Mouse (Mus musculus) intestine, embryonic 14.5 days (tissue): Measurements from ENCODE around the gene Zfp704. TPM values are rescaled to one million over a fixed set of nuclear protein-coding genes. Genes with fewer than 3 reads are reported as not detected.

Experiments used
- ATAC-seq: fragments of 200-750 bp; cut with Nextera tagmentation; replicated peaks from 2 replicates; pipeline ENCODE4 v1.8.0; 2017; ENCODE audit warnings: low read depth, moderate number of reproducible peaks, moderate TSS enrichment, moderate library complexity; ENCODE audit not compliant: low FRiP score, low TSS enrichment
- DNase-seq: peaks from one replicate; pipeline ENCODE4 v3.0.0-alpha.2; 2018; ENCODE audit warnings: low spot score
- H3K27ac ChIP-seq: fragments of 300-500 bp; sonication (generic); 2 replicates; pipeline ENCODE4 v1.5.1; 2014; ENCODE audit warnings: low read depth, mild to moderate bottlenecking, control low read depth
- H3K27me3 ChIP-seq: fragments of 300-500 bp; sonication (generic); replicated peaks from 2 replicates; pipeline ENCODE4 v1.6.1; 2014; ENCODE audit warnings: low read length, control low read depth; ENCODE audit not compliant: control insufficient read depth, insufficient read depth
- H3K36me3 ChIP-seq: fragments of 300-500 bp; sonication (generic); 2 replicates; pipeline ENCODE4 v1.6.1; 2014; ENCODE audit warnings: low read length, control low read depth; ENCODE audit not compliant: control insufficient read depth, insufficient read depth
- H3K4me1 ChIP-seq: fragments of 300-500 bp; sonication (generic); replicated peaks from 2 replicates; pipeline ENCODE4 v1.6.1; 2014; ENCODE audit warnings: low read length, control low read depth, mixed read lengths; ENCODE audit not compliant: control insufficient read depth, insufficient read depth
- H3K4me2 ChIP-seq: fragments of 300-500 bp; sonication (generic); 2 replicates; pipeline ENCODE4 v1.6.1; 2014; ENCODE audit warnings: low read length
- H3K4me3 ChIP-seq: fragments of 300-500 bp; sonication (generic); 2 replicates; pipeline ENCODE4 v1.5.1; 2014; ENCODE audit warnings: low read depth, low read length, control low read depth, mixed read lengths
- H3K9ac ChIP-seq: fragments of 300-500 bp; sonication (generic); 2 replicates; pipeline ENCODE4 v1.6.1; 2014; ENCODE audit warnings: mild to moderate bottlenecking, low read length
- H3K9me3 ChIP-seq: fragments of 300-500 bp; sonication (generic); 2 replicates; pipeline ENCODE4 v1.6.1; 2016; ENCODE audit warnings: low read length, control low read depth; ENCODE audit not compliant: control insufficient read depth
- WGBS: fragments of 180-500 bp; shearing (Covaris S2); extraction: QIAGEN DNeasy Blood & Tissue Kit; methylation state at CpG from one replicate; pipeline ENCODE4 v1.1.7; 2014; 5-methylcytosine and 5-hydroxymethylcytosine counted together
- polyA plus RNA-seq: library from polyadenylated mRNA; unstranded; fragments of >200 nt; fragmentation: Nextera tagmentation; extraction: Ambion mirVana; gene quantifications from 2 replicates; pipeline ENCODE4 v1.2.1, GENCODE M21; 2014

Zfp704 gene
- polyA plus RNA-seq, 1 experiment from 2014 or later, result 9.5 TPM

- WGBS, result 40% methylated on average over 3 of the region's 3 CpGs
- peak; percentile 36; the same call in 1 of the 2 replicates for ATAC-seq
- H3K4me1 ChIP-seq, result no peaks in the 10 kb centered on the region
These were observed 143.6 kb downstream of the Zfp704 start for GRCm38 (mm10) chr3:9466287-9466686.

GRCm38 (mm10) chr3:9465731-9466130, 144.2 kb downstream of the Zfp704 start:
- Histone ChIP-seq H3K9me3 (no peaks in the 10 kb centered on the region), H3K27me3 (no peaks in the 10 kb centered on the region), H3K36me3 (peaks cover 6% of the 10 kb centered on the region; the same call in 1 of the 2 replicates), H3K4me1 (no peaks in the 10 kb centered on the region), H3K4me2 (no peak overlapping the region), H3K27ac (no peak overlapping the region), H3K9ac (no peak overlapping the region), H3K4me3 (no peak overlapping the region)
- ATAC-seq (no peak), DNase-seq (no peak)
- 64% methylated on average over 4 of the region's 4 CpGs for WGBS

More at GRCm38 (mm10) chr3:9466287-9466686, 143.6 kb downstream of the Zfp704 start:
- Histone ChIP-seq H3K36me3 (peaks cover 8% of the 10 kb centered on the region; the same call in 1 of the 2 replicates), H3K4me2 (no peak overlapping the region), H3K27me3 (no peaks in the 10 kb centered on the region), H3K9ac (no peak overlapping the region), H3K9me3 (no peaks in the 10 kb centered on the region), H3K4me3 (no peak overlapping the region), H3K27ac (no peak overlapping the region)
- peak; percentile 74 for DNase-seq

GRCm38 (mm10) chr3:9461660-9462059, 148.2 kb downstream of the Zfp704 start:
- no peak overlapping the region for H3K9ac ChIP-seq
- DNase-seq, result no peak

GRCm38 (mm10) chr3:9460284-9460683, 149.6 kb downstream of the Zfp704 start:
- Histone ChIP-seq H3K27ac (no peak overlapping the region), H3K9me3 (no peaks in the 10 kb centered on the region), H3K9ac (no peak overlapping the region), H3K4me1 (no peaks in the 10 kb centered on the region), H3K36me3 (0 out of 2 replicates have a peak, but pooled peaks cover 3% of the 10 kb centered on the region), H3K4me2 (no peak overlapping the region), H3K27me3 (no peaks in the 10 kb centered on the region), H3K4me3 (no peak overlapping the region)
- 81% methylated on average over 6 of the region's 6 CpGs for WGBS
- ATAC-seq, result no peak
- DNase-seq, result no peak

More at GRCm38 (mm10) chr3:9461660-9462059, 148.2 kb downstream of the Zfp704 start:
- Histone ChIP-seq H3K4me1 (no peaks in the 10 kb centered on the region), H3K27ac (no peak overlapping the region), H3K4me3 (no peak overlapping the region), H3K27me3 (no peaks in the 10 kb centered on the region), H3K9me3 (no peaks in the 10 kb centered on the region), H3K36me3 (0 out of 2 replicates have a peak, but pooled peaks cover 3% of the 10 kb centered on the region), H3K4me2 (no peak overlapping the region)
- no peak for ATAC-seq
- 87% methylated on average over 5 of the region's 5 CpGs for WGBS

GRCm38 (mm10) chr3:9456380-9456890, 153.4 kb downstream of the Zfp704 start:
- DNase-seq (no peak), ATAC-seq (0 out of 2 replicates have a peak, but pooled peaks have one; percentile 36)
- 69% methylated on average over 10 of the region's 10 CpGs for WGBS
- Histone ChIP-seq H3K27ac (no peak overlapping the region), H3K9me3 (no peaks in the 10 kb centered on the region), H3K4me1 (no peaks in the 10 kb centered on the region), H3K4me2 (no peak overlapping the region), H3K36me3 (peaks cover 7% of the 10 kb centered on the region), H3K9ac (no peak overlapping the region), H3K27me3 (no peaks in the 10 kb centered on the region), H3K4me3 (no peak overlapping the region)

GRCm38 (mm10) chr3:9455351-9455750, 154.5 kb downstream of the Zfp704 start:
- H3K9ac ChIP-seq, result no peak overlapping the region
- H3K27ac ChIP-seq, result no peak overlapping the region
- DNase-seq (no peak), ATAC-seq (no peak)
- H3K27me3 ChIP-seq, result no peaks in the 10 kb centered on the region
- no peak overlapping the region for H3K4me2 ChIP-seq
- no peaks in the 10 kb centered on the region for H3K4me1 ChIP-seq
- H3K36me3 ChIP-seq, result peaks cover 6% of the 10 kb centered on the region
- no peak overlapping the region for H3K4me3 ChIP-seq
- no peaks in the 10 kb centered on the region for H3K9me3 ChIP-seq
- 91% methylated on average over 5 of the region's 5 CpGs for WGBS

- H3K27me3 ChIP-seq, result no peaks in the 10 kb centered on the region
- no peak for DNase-seq
- no peak overlapping the region for H3K27ac ChIP-seq
- H3K4me1 ChIP-seq, result no peaks in the 10 kb centered on the region
- H3K9ac ChIP-seq, result no peak overlapping the region
- peaks cover 4% of the 10 kb centered on the region for H3K36me3 ChIP-seq
- WGBS, result 82% methylated on average over 8 of the region's 8 CpGs
- no peak overlapping the region for H3K4me3 ChIP-seq
- H3K4me2 ChIP-seq, result no peak overlapping the region
- no peaks in the 10 kb centered on the region for H3K9me3 ChIP-seq
- no peak for ATAC-seq
These were observed 155.1 kb downstream of the Zfp704 start for GRCm38 (mm10) chr3:9454556-9455330.

GRCm38 (mm10) chr3:9450521-9450920, 159.4 kb downstream of the Zfp704 start:
- Histone ChIP-seq H3K9me3 (no peaks in the 10 kb centered on the region), H3K9ac (no peak overlapping the region), H3K27ac (no peak overlapping the region), H3K4me3 (no peak overlapping the region), H3K4me1 (no peaks in the 10 kb centered on the region), H3K4me2 (no peak overlapping the region), H3K36me3 (peaks cover 18% of the 10 kb centered on the region), H3K27me3 (no peaks in the 10 kb centered on the region)
- ATAC-seq (no peak), DNase-seq (no peak)
- 94% methylated on average over 12 of the region's 12 CpGs for WGBS
